ENCODE assay signal across 8 mouse cellular contexts in genomic region chr8:122162992-122163391, GRCm38 (mm10).
A peak's percentile ranks its signal among the peaks of the same experiment; 100 is the strongest.
DNase-seq lines count a peak whose midpoint lies in the region; ATAC-seq and TF ChIP-seq lines count a peak whose summit lies in the region.

No protein-coding gene starts in this region.

- no peak overlapping the region for H3K4me3 ChIP-seq in G1E (ENCODE audit: low read depth, low read length)
- no peak overlapping the region for H3K4me3 ChIP-seq in cerebellum, adult 2 months (replicated peaks; ENCODE audit: insufficient read depth, low read depth, low read length)
- no peak overlapping the region for H3K4me3 ChIP-seq in lung, embryonic 14.5 days (ENCODE audit: low read depth, low read length)

- TF ChIP-seq POLR2A in cerebellum, adult 2 months (IDR thresholded peaks at IDR 0.05; ENCODE audit: borderline replicate concordance, insufficient read depth, low read length) = no peak

- H3K4me2 ChIP-seq in lung, embryonic 14.5 days = no peak overlapping the region

- peak; percentile 75 for TF ChIP-seq CTCF in G1E (IDR thresholded peaks at IDR 0.05; ENCODE audit: low read depth, low read length)
- peak; percentile 84 for TF ChIP-seq CTCF in cerebellum, adult 2 months (IDR thresholded peaks at IDR 0.05; ENCODE audit: borderline replicate concordance, insufficient read depth, low read depth, low read length)
- TF ChIP-seq CTCF in lung, embryonic 14.5 days (IDR thresholded peaks at IDR 0.05; ENCODE audit: low read depth) = peak; percentile 96

- H3K9ac ChIP-seq in lung, embryonic 14.5 days = no peak overlapping the region

- no peak for ATAC-seq in G1E (ENCODE audit: extremely low read depth, insufficient number of reproducible peaks, low FRiP score, poor library complexity, severe bottlenecking)
- no peak for ATAC-seq in lung, embryonic 14.5 days (ENCODE audit: insufficient read depth)

- peak; percentile 63 for DNase-seq in 3T3-L1 (ENCODE audit: low read depth, low spot score)
- peak; percentile 13 for DNase-seq in G1E (ENCODE audit: low spot score)
- DNase-seq in cerebellum, adult 2 months = peak; percentile 72 to 85
- peak; percentile 90 for DNase-seq in gastrocnemius, postnatal 10 days
- DNase-seq in kidney, postnatal 10 days = peak; percentile 88
- peak; percentile 78 for DNase-seq in lung, embryonic 14.5 days
- DNase-seq in right cerebral cortex, postnatal 25 days = peak; percentile 56
- DNase-seq in urinary bladder, postnatal 25 days (ENCODE audit: low spot score) = peak; percentile 89

- H3K4me1 ChIP-seq in G1E (ENCODE audit: insufficient read depth, low read depth, low read length) = no peaks in the 10 kb centered on the region
- peaks cover 10% of the 10 kb centered on the region for H3K4me1 ChIP-seq in cerebellum, adult 2 months (ENCODE audit: control insufficient read depth, insufficient read depth, low read length)
- no peaks in the 10 kb centered on the region for H3K4me1 ChIP-seq in lung, embryonic 14.5 days (ENCODE audit: insufficient read depth)

- WGBS in cerebellum, adult 2 months = 48% methylated on average over 8 of the region's 8 CpGs
- WGBS in lung, embryonic 14.5 days = 32% methylated on average over 8 of the region's 8 CpGs

- H3K27ac ChIP-seq in cerebellum, adult 2 months (ENCODE audit: insufficient read depth, low read length) = no peak overlapping the region
- H3K27ac ChIP-seq in lung, embryonic 14.5 days (ENCODE audit: low read depth) = no peak overlapping the region

- peaks cover 48% of the 10 kb centered on the region for H3K27me3 ChIP-seq in G1E (ENCODE audit: insufficient read depth, low read length)
- H3K27me3 ChIP-seq in cerebellum, adult 2 months (ENCODE audit: control insufficient read depth, insufficient read depth, low read length) = no peaks in the 10 kb centered on the region
- H3K27me3 ChIP-seq in lung, embryonic 14.5 days (ENCODE audit: insufficient read depth, low read length) = no peaks in the 10 kb centered on the region

- no peaks in the 10 kb centered on the region for H3K36me3 ChIP-seq in G1E (replicated peaks)
- H3K36me3 ChIP-seq in lung, embryonic 14.5 days (ENCODE audit: insufficient read depth) = no peaks in the 10 kb centered on the region

- H3K9me3 ChIP-seq in G1E (replicated peaks) = no peaks in the 10 kb centered on the region
- H3K9me3 ChIP-seq in lung, embryonic 14.5 days (ENCODE audit: low read depth, low read length) = no peaks in the 10 kb centered on the region

Comparison
In these comparisons a context has a peak if more than half of its experiments do, and no peak if none do; other contexts are left out.
1. DNase-seq: peak in every context shown above with its lines; median percentile 90 in gastrocnemius, postnatal 10 days; 89 in urinary bladder, postnatal 25 days; 88 in kidney, postnatal 10 days; 78 in cerebellum, adult 2 months; 78 in lung, embryonic 14.5 days; 63 in 3T3-L1; 56 in right cerebral cortex, postnatal 25 days; 13 in G1E.